ENCODE assay signal across 16 mouse cellular contexts in the genomic region with DNA sequence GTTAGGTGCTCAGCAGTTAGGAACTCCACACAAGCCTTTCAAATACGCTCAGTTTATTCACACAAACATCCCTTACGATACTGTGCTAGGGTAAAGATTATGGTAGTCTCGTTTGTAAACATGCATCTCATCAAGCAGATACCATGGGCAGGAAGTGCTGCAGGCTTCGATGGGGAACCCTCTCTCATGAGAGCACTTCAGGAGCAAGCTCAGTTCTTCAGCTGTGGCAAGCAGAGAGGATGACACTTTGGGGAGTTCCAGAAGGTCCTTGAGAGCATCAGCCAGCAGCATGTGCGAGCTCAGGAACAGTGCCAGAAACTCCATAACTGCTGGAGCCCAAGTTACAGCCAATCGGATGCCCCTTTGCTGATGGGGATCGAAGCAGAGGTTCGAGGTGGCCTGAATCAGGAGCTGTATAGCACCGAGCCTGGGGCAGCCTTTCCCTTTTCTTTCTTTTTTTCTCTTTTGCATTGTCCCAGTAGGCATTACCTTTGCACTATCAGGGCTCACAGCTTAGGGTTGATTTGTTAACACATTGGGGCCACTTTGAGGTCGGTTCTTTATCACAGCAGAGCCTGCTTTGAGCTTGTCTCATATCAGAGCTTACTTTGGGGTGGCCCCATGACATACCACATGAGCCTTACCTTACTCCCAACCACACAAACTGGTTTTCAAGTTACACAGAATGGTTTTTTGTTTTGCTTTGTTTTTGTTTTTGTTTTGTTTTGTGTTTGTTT. TPM values are rescaled to one million over a fixed set of nuclear protein-coding genes. Genes with fewer than 3 reads are reported as not detected.
DNase-seq lines count a peak whose midpoint lies in the region; ATAC-seq and TF ChIP-seq lines count a peak whose summit lies in the region.
"Had no signal": no experiment of that assay in that cellular context is flagged by ENCODE, and none has a peak within 500 bp of the region (broad histone marks: within the 10 kb centered on the region; RNA-seq: fewer than 3 reads in every experiment).

No protein-coding gene starts in this region.

- H3K4me2 ChIP-seq in heart, embryonic 11.5 days = peak overlapping the region; percentile 12; the same call in 1 of the 2 replicates
- no peak overlapping the region for H3K4me2 ChIP-seq in intestine, embryonic 16.5 days (ENCODE audit: low read depth, low read length)
- no peak overlapping the region for H3K4me2 ChIP-seq in liver, postnatal 0 days (ENCODE audit: low read depth, low read length)
- H3K4me2 ChIP-seq: embryonic facial prominence, embryonic 13.5 days; forebrain, embryonic 12.5 days; hindbrain, embryonic 13.5 days; limb, embryonic 15.5 days; midbrain, embryonic 11.5 days had no signal

- H3K36me3 ChIP-seq in heart, embryonic 11.5 days (ENCODE audit: control insufficient read depth, insufficient read depth, low read length) = no peaks in the 10 kb centered on the region
- no peaks in the 10 kb centered on the region for H3K36me3 ChIP-seq in intestine, embryonic 16.5 days (ENCODE audit: control insufficient read depth, insufficient read depth, low read length)
- no peaks in the 10 kb centered on the region for H3K36me3 ChIP-seq in liver, postnatal 0 days (replicated peaks; ENCODE audit: insufficient read depth, low read length)
- H3K36me3 ChIP-seq: embryonic facial prominence, embryonic 13.5 days; forebrain, embryonic 12.5 days; hindbrain, embryonic 13.5 days; limb, embryonic 15.5 days had no signal

- no peak for DNase-seq in heart, postnatal 14 days
- DNase-seq in c-Kit-positive CD71-positive TER-119-positive erythroid progenitor cells, embryonic 14.5 days (ENCODE audit: low spot score) = peak; percentile 71
- no peak for DNase-seq in liver, postnatal 0 days
- no peak for DNase-seq in ovary, postnatal 36 days (ENCODE audit: low spot score)
- DNase-seq in neural tube, embryonic 10.5 days (ENCODE audit: extremely low spot score, low spot score) = no peak
- DNase-seq in cerebellum, adult 2 months = no peak
- DNase-seq: adrenal gland, postnatal 25 days; thymus, adult 18-20 months had no signal

- peak; percentile 74; the same call in 1 of the 2 replicates for ATAC-seq in heart, embryonic 11.5 days (replicated peaks; ENCODE audit: insufficient number of reproducible peaks, low FRiP score, low TSS enrichment)
- peak; percentile 91 for ATAC-seq in intestine, embryonic 16.5 days
- peak; percentile 85 for ATAC-seq in liver, postnatal 0 days

- no peak overlapping the region for H3K27ac ChIP-seq in heart, embryonic 11.5 days (ENCODE audit: low read depth, low read length)
- H3K27ac ChIP-seq in intestine, embryonic 16.5 days (ENCODE audit: low read length) = no peak overlapping the region
- H3K27ac ChIP-seq in liver, postnatal 0 days (ENCODE audit: low read depth) = no peak overlapping the region
- no peak overlapping the region for H3K27ac ChIP-seq in cerebellum, adult 2 months (ENCODE audit: insufficient read depth, low read length)
- H3K27ac ChIP-seq: embryonic facial prominence, embryonic 13.5 days; forebrain, embryonic 12.5 days; hindbrain, embryonic 13.5 days; layer of hippocampus, adult 2 months; limb, embryonic 15.5 days had no signal

- H3K9ac ChIP-seq in heart, embryonic 11.5 days (ENCODE audit: low read depth, low read length) = no peak overlapping the region
- no peak overlapping the region for H3K9ac ChIP-seq in intestine, embryonic 16.5 days (ENCODE audit: low read depth, low read length)
- H3K9ac ChIP-seq in liver, postnatal 0 days (replicated peaks) = no peak overlapping the region
- H3K9ac ChIP-seq: embryonic facial prominence, embryonic 13.5 days; forebrain, embryonic 12.5 days; hindbrain, embryonic 13.5 days; limb, embryonic 15.5 days had no signal

- H3K27me3 ChIP-seq in heart, embryonic 11.5 days (ENCODE audit: control insufficient read depth, insufficient read depth, low read length) = no peaks in the 10 kb centered on the region
- no peaks in the 10 kb centered on the region for H3K27me3 ChIP-seq in intestine, embryonic 16.5 days (replicated peaks; ENCODE audit: control insufficient read depth, insufficient read depth, low read length)
- H3K27me3 ChIP-seq in liver, postnatal 0 days (ENCODE audit: insufficient read depth, low read length) = no peaks in the 10 kb centered on the region
- H3K27me3 ChIP-seq in cerebellum, adult 2 months (ENCODE audit: control insufficient read depth, insufficient read depth, low read length) = no peaks in the 10 kb centered on the region
- H3K27me3 ChIP-seq: embryonic facial prominence, embryonic 13.5 days; forebrain, embryonic 12.5 days; hindbrain, embryonic 13.5 days; limb, embryonic 15.5 days had no signal

- intact Hi-C loops in heart, postnatal 14 days (cut with DNase I) = no loop called here

- 0 out of 2 replicates have a peak, but pooled peaks cover 2% of the 10 kb centered on the region for H3K9me3 ChIP-seq in heart, embryonic 11.5 days (replicated peaks; ENCODE audit: control insufficient read depth, low read length)
- H3K9me3 ChIP-seq in intestine, embryonic 16.5 days (ENCODE audit: control insufficient read depth, low read length) = no peaks in the 10 kb centered on the region
- H3K9me3 ChIP-seq in liver, postnatal 0 days (ENCODE audit: low read length) = no peaks in the 10 kb centered on the region
- H3K9me3 ChIP-seq: embryonic facial prominence, embryonic 13.5 days; hindbrain, embryonic 13.5 days; limb, embryonic 15.5 days had no signal

- no peak overlapping the region for H3K4me3 ChIP-seq in heart, embryonic 11.5 days (ENCODE audit: low read depth, low read length)
- no peak overlapping the region for H3K4me3 ChIP-seq in intestine, embryonic 16.5 days (ENCODE audit: low read length)
- H3K4me3 ChIP-seq in liver, postnatal 0 days (ENCODE audit: low read depth, low read length) = no peak overlapping the region
- H3K4me3 ChIP-seq in cerebellum, adult 2 months (replicated peaks; ENCODE audit: insufficient read depth, low read depth, low read length) = no peak overlapping the region
- H3K4me3 ChIP-seq: embryonic facial prominence, embryonic 13.5 days; forebrain, embryonic 12.5 days; hindbrain, embryonic 13.5 days; layer of hippocampus, adult 2 months; limb, embryonic 15.5 days had no signal

- H3K4me1 ChIP-seq in heart, embryonic 11.5 days (ENCODE audit: control insufficient read depth, insufficient read depth, low read length) = peaks cover 3% of the 10 kb centered on the region; the same call in 1 of the 2 replicates
- 0 out of 2 replicates have a peak, but pooled peaks cover 3% of the 10 kb centered on the region for H3K4me1 ChIP-seq in intestine, embryonic 16.5 days (ENCODE audit: control insufficient read depth, insufficient read depth, low read length)
- H3K4me1 ChIP-seq in liver, postnatal 0 days (ENCODE audit: insufficient read depth) = peaks cover 2% of the 10 kb centered on the region
- no peaks in the 10 kb centered on the region for H3K4me1 ChIP-seq in cerebellum, adult 2 months (ENCODE audit: control insufficient read depth, insufficient read depth, low read length)
- H3K4me1 ChIP-seq: forebrain, embryonic 12.5 days; hindbrain, embryonic 13.5 days had no signal

- TF ChIP-seq CTCF in liver, postnatal 0 days (IDR thresholded peaks at IDR 0.05; ENCODE audit: low read depth) = no peak
- no peak for TF ChIP-seq CTCF in cerebellum, adult 2 months (IDR thresholded peaks at IDR 0.05; ENCODE audit: borderline replicate concordance, insufficient read depth, low read depth, low read length)

- WGBS in heart, embryonic 11.5 days (ENCODE audit: insufficient replicate concordance) = 66% methylated on average over 10 of the region's 10 CpGs
- 57% methylated on average over 10 of the region's 10 CpGs for WGBS in intestine, embryonic 16.5 days
- 54% methylated on average over 10 of the region's 10 CpGs for WGBS in liver, postnatal 0 days (ENCODE audit: insufficient replicate concordance)
- WGBS in cerebellum, adult 2 months = 60% methylated on average over 10 of the region's 10 CpGs

- no peak for TF ChIP-seq POLR2A in cerebellum, adult 2 months (IDR thresholded peaks at IDR 0.05; ENCODE audit: borderline replicate concordance, insufficient read depth, low read length)

- TF ChIP-seq EP300 in liver, postnatal 0 days (IDR thresholded peaks at IDR 0.05; ENCODE audit: low read depth) = peak; percentile 86

RNA-seq across cellular contexts. Expression of a gene that starts 5.7 kb away (rescaled TPM):
- polyA plus RNA-seq in heart, embryonic 11.5 days (2014; fragmentation: Nextera tagmentation; extraction: Ambion mirVana) = 38.3 and 41.7 TPM in 2 replicates
- 10 to 100 TPM; 55.5 to 60.1 TPM for total RNA-seq in heart, postnatal 14 days (2021)
- polyA plus RNA-seq in intestine, embryonic 16.5 days (2015; fragmentation: Nextera tagmentation; extraction: Ambion mirVana) = 97.1 and 107 TPM in 2 replicates
- 24.6 and 27.6 TPM in 2 replicates for polyA plus RNA-seq in liver, postnatal 0 days (2015; fragmentation: Nextera tagmentation; extraction: Ambion mirVana)
- 130 and 132 TPM in 2 replicates for polyA plus RNA-seq in cerebellum, adult 2 months (2012; rRNA removed)
